Mouse (Mus musculus): Measurements from ENCODE around the gene Lrrc28. TPM values are rescaled to one million over a fixed set of nuclear protein-coding genes. Genes with fewer than 3 reads are reported as not detected.

The Lrrc28 gene
- total and polyA plus RNA-seq, 3 experiments, result 9.7 to 16.0 TPM; not detected in 1

DNA sequence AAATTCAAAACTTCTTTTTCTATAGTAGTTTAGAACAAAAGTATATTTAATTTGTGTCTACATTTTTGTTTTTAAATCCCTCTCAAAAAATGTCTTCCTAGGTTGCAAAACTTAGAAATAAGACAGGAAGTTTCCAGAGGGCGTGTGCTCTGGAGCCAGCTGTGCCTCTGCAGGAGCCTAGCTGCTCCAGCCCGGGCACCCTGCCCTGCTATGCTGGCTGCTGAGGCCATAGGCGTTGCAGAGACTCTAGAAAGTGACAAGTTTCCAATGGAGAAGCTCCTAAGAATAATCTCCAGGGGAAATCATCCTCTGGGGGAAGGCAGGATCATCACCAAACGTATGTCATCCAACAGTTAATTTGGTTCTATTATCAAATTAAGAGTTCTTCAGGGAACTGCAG is 130.7 kb downstream of the Lrrc28 start:
- Histone ChIP-seq H3K36me3 (ENCODE audit: control insufficient read depth in 1 of 2, insufficient read depth in 2 of 2, low read length in 2 of 2) (no peaks in the 10 kb centered on the region), H3K4me3 (ENCODE audit: control insufficient read depth in 1 of 2, insufficient read depth in 1 of 2, low read depth in 2 of 2, low read length in 2 of 2) (no peak overlapping the region), H3K9me3 (replicated peaks; ENCODE audit: insufficient read depth, low read length) (no peaks in the 10 kb centered on the region)

GRCm38 (mm10) chr7:67513656-67514055 is 131.4 kb downstream of the Lrrc28 start:
- no peak overlapping the region for H3K9ac ChIP-seq (ENCODE audit: control insufficient read depth, low read depth, low read length, poor library complexity, severe bottlenecking)
- DNase-seq (ENCODE audit: low read depth, low spot score), result no peak
- H3K79me2 ChIP-seq (ENCODE audit: control insufficient read depth, insufficient read depth, low read length, poor library complexity), result no peaks in the 10 kb centered on the region
- H3K4me3 ChIP-seq (ENCODE audit: control insufficient read depth in 1 of 2, insufficient read depth in 1 of 2, low read depth in 2 of 2, low read length in 2 of 2), result no peak overlapping the region
- H3K36me3 ChIP-seq (ENCODE audit: control insufficient read depth in 1 of 2, insufficient read depth in 2 of 2, low read length in 2 of 2), result no peaks in the 10 kb centered on the region
- H3K4me1 ChIP-seq (ENCODE audit: control insufficient read depth in 1 of 2, insufficient read depth in 2 of 2, low read length in 2 of 2), result no peaks in the 10 kb centered on the region
- no peaks in the 10 kb centered on the region for H3K9me3 ChIP-seq (replicated peaks; ENCODE audit: insufficient read depth, low read length)
- TF ChIP-seq USF1 (IDR thresholded peaks at IDR 0.05; ENCODE audit: low read depth, low read length) (no peak), GATA1 (IDR thresholded peaks at IDR 0.05; ENCODE audit: low read depth, low read length) (no peak), UBTF (IDR thresholded peaks at IDR 0.05; ENCODE audit: borderline replicate concordance, insufficient read depth, low read depth, low read length) (no peak), RAD21 (IDR thresholded peaks at IDR 0.05; ENCODE audit: low read depth, low read length) (no peak), BHLHE40 (IDR thresholded peaks at IDR 0.05; ENCODE audit: borderline replicate concordance, low read depth, low read length) (no peak), SIN3A (IDR thresholded peaks at IDR 0.05; ENCODE audit: low read length) (no peak), ETS1 (IDR thresholded peaks at IDR 0.05; ENCODE audit: low read depth, low read length) (no peak), EP300 (IDR thresholded peaks at IDR 0.05; ENCODE audit: low read depth in 1 of 2, low read length in 2 of 2) (no peak), NELFE (IDR thresholded peaks at IDR 0.05; ENCODE audit: low read depth, low read length) (no peak), ZNF384 (IDR thresholded peaks at IDR 0.05; ENCODE audit: low read depth, low read length) (no peak), ELF1 (IDR thresholded peaks at IDR 0.05; ENCODE audit: low read depth, low read length) (no peak), ZC3H11A (IDR thresholded peaks at IDR 0.05; ENCODE audit: low read depth, low read length) (no peak), POLR2AphosphoS2 (IDR thresholded peaks at IDR 0.05; ENCODE audit: low read length) (no peak)
- no peaks in the 10 kb centered on the region for H3K27me3 ChIP-seq (ENCODE audit: control insufficient read depth in 1 of 2, insufficient read depth in 2 of 2, low read length in 2 of 2)
- H3K27ac ChIP-seq (ENCODE audit: control insufficient read depth, low read depth, low read length), result no peak overlapping the region

More for the DNA sequence above, 130.7 kb downstream of the Lrrc28 start:
- H3K9ac ChIP-seq (ENCODE audit: control insufficient read depth, low read depth, low read length, poor library complexity, severe bottlenecking), result no peak overlapping the region
- H3K4me1 ChIP-seq (ENCODE audit: control insufficient read depth in 1 of 2, insufficient read depth in 2 of 2, low read length in 2 of 2), result no peaks in the 10 kb centered on the region
- TF ChIP-seq NRF1 (IDR thresholded peaks at IDR 0.05; ENCODE audit: insufficient read depth, low read depth, low read length, poor library complexity, severe bottlenecking) (no peak), HCFC1 (IDR thresholded peaks at IDR 0.05; ENCODE audit: low read depth, low read length) (no peak), NELFE (IDR thresholded peaks at IDR 0.05; ENCODE audit: low read depth, low read length) (no peak), TAL1 (IDR thresholded peaks at IDR 0.05; ENCODE audit: low read length) (no peak), MAX (IDR thresholded peaks at IDR 0.05; ENCODE audit: low read length) (no peak), MEF2A (IDR thresholded peaks at IDR 0.05; ENCODE audit: extremely low read depth, insufficient replicate concordance, low read depth, low read length, poor library complexity, severe bottlenecking) (no peak), POLR2AphosphoS5 (IDR thresholded peaks at IDR 0.05; ENCODE audit: borderline replicate concordance, low read depth, low read length) (no peak), ETS1 (IDR thresholded peaks at IDR 0.05; ENCODE audit: low read depth, low read length) (no peak), ZMIZ1 (IDR thresholded peaks at IDR 0.05; ENCODE audit: low read depth, low read length) (no peak), ZC3H11A (IDR thresholded peaks at IDR 0.05; ENCODE audit: low read depth, low read length) (no peak), POLR2AphosphoS2 (IDR thresholded peaks at IDR 0.05; ENCODE audit: low read length) (no peak), RCOR1 (IDR thresholded peaks at IDR 0.05; ENCODE audit: low read depth, low read length) (no peak), CHD1 (IDR thresholded peaks at IDR 0.05; ENCODE audit: low read depth, low read length) (no peak), GATA1 (IDR thresholded peaks at IDR 0.05; ENCODE audit: low read depth, low read length) (no peak), MAZ (IDR thresholded peaks at IDR 0.05; ENCODE audit: low read depth, low read length) (no peak), JUND (IDR thresholded peaks at IDR 0.05; ENCODE audit: low read depth, low read length) (no peak), CTCF (IDR thresholded peaks at IDR 0.05 in 2 of 3, conservative IDR thresholded peaks at IDR 0.05 in 1 of 3; ENCODE audit: control insufficient read depth in 1 of 3, insufficient read depth in 1 of 3, low read depth in 2 of 3, low read length in 3 of 3, poor library complexity in 1 of 3, severe bottlenecking in 1 of 3) (no peak)
- H3K27me3 ChIP-seq (ENCODE audit: control insufficient read depth in 1 of 2, insufficient read depth in 2 of 2, low read length in 2 of 2), result no peaks in the 10 kb centered on the region
- H3K27ac ChIP-seq (ENCODE audit: control insufficient read depth, low read depth, low read length), result no peak overlapping the region
- no peaks in the 10 kb centered on the region for H3K79me2 ChIP-seq (ENCODE audit: control insufficient read depth, insufficient read depth, low read length, poor library complexity)
- DNase-seq (ENCODE audit: low read depth, low spot score), result no peak
